Mouse (Mus musculus) stomach, postnatal 0 days (tissue): ENCODE results near the gene Tshz2.

ENCODE experiments used
- CTCF ChIP-seq: IDR thresholded peaks from 2 replicates; pipeline ENCODE4 v1.5.1; 2016; ENCODE audit warnings: antibody characterized with exemption, low read depth, mild to moderate bottlenecking, moderate library complexity
- EP300 ChIP-seq: optimal IDR thresholded peaks from 2 replicates; pipeline ENCODE3; 2016; ENCODE audit warnings: antibody characterized with exemption

- TF ChIP-seq CTCF, result no peak
- TF ChIP-seq EP300, result no peak
These were observed 2.0 kb downstream of the Tshz2 start for GRCm38 (mm10) chr2:169634619-169635382.
